Mouse (Mus musculus) kidney, adult 2 months (tissue): Measurements from ENCODE around the gene Arhgap10.

Source experiments
- CTCF ChIP-seq: fragments of 200-500 bp; conservative IDR thresholded peaks from 2 replicates; pipeline ENCODE4 v1.5.1; 2011; ENCODE audit warnings: low read depth, mild to moderate bottlenecking, control low read depth, low read length, moderate library complexity, mixed read lengths; ENCODE audit not compliant: insufficient read depth, insufficient read length
- POLR2A ChIP-seq: fragments of 200-500 bp; IDR thresholded peaks from one replicate; pipeline ENCODE4 v1.6.1; 2011; ENCODE audit warnings: low read depth, low read length, control low read depth

GRCm38 (mm10) chr8:77520601-77521000 lies 2.8 kb upstream of the Arhgap10 start:
- TF ChIP-seq CTCF, result no peak
- no peak for TF ChIP-seq POLR2A
